Mouse (Mus musculus): ENCODE measurements at regions not wholly inside any gene's neighbourhood (a gene's known extent, or its start where the extent isn't known, plus 50 kb on each side); places are given as distances from the start of the nearest gene placed in this dataset.

DNA sequence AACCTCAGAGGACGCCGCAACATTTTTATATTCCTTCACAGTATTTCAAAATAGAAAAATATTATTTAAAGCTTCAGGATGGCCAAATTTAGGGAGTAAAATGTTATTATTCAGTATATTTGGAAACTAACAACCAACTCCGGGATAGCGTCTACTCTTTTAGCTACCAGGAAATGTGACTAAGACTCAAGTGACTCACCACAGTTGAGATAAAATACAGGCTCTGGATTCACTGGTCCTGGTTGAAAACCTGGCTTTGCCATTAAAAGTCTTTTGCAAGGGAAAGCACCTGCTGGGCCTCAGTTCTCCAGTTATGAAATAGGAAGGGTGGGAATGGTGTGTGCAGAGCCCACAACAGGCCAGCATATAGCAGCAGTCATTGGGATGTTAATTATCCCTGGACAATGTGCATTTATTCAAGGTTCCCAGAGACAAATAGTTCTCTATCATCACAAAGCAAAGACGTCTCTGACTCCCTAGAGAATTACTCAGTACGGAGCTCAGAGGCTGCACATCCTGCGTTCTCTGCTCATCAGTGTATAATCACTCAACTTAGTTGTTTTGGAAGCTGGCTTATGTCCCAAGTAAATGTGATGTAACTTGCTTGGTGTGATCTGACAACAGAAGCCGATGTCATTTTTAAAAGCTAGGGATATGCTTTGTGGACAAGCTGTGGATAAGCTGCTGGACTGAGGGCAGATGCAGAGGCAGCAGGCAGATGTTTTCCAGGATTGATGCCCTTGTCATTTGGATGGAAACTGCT, 73.9 kb upstream of the Kit start:
- DNase-seq (ENCODE audit: extremely low spot score in 1 of 2, low spot score in 2 of 2) = no peak
- intact Hi-C loops (cut with DNase I) = no loop called here

DNA sequence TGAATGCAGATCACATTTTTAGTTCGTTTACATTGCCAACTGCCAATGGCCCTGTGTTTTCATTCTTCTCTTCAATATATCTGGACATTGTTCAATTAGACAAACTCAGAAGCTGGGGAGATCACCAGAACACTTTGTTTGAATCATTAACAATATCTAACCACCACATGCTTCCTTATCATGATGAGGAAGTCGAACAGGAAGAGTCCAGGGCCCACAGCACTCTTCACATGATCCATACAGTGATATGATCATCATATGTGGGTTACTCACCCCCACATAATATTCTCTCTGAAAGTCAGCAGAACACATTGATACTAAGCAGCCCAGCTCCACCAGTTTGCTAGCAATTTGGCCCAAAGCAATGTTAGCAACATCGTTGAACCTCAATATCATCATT, 71.0 kb upstream of the Kit start:
- intact Hi-C loops (cut with DNase I) = no loop called here
- DNase-seq (ENCODE audit: extremely low spot score in 1 of 2, low spot score in 2 of 2) = no peak

DNA sequence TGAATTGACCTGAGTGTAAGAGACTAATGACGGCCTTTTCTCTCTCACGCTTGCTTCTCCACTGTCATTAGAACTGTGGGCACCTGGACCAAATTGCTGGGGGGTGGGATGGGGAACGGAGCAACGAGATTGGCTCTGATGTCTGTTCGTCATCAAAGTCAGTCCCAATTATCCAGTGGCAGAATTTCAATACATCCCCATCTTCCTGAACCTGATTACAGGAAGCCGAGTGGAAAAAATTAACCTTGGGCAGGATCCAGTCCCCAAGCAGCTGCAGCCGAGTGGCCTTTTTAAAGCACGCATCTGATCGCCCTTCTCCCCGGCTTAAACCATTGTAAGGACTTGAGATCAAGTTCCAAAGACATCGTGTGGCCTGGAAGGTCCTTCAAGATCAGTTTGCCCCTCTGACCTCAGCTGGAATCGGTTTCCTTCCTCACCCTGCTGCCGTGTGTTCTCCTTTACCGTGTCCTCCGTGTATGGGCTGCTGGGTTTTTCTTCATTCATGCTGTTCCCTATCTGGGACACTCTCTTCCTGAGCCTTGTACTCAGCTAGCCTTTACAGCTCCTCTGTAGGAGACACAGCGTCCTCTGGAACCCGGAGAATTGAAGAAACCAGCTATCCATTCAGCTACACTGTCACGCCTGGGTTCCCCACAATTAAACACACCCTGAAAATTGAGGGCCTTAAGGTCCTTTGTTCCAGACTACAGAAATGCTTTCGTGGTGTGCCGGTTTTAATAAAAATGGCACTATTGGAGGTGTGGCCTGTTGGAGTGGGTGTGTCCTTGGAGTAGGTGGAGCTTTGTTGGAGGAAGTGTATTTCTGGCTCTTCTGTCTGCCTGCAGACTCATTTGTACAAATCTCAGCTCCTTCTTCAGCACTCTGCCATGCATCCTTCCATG, 61.9 kb upstream of the Kit start:
- intact Hi-C loops (cut with DNase I) = no loop called here
- no peak for DNase-seq (ENCODE audit: extremely low spot score in 1 of 2, low spot score in 2 of 2)

DNA sequence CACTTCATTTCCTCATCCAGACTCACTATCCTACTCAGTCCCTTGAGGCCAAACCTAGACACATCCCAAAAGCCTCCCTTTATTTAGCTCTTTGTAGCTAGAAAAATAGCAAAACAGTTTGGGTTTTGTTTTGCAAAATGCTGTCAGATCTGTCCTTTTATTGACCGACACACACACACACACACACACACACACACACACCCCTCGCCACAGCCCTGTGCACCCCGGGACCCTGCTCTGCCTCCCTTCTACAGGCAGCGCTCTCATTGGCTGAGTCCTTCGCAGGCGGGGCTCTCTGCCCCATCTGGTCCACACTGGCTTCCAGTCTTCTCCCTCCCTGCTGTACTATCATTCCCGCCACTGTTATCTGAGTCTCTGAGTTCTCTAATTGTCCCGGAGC, 56.5 kb upstream of the Kit start:
- no peak for DNase-seq (ENCODE audit: extremely low spot score in 1 of 2, low spot score in 2 of 2)
- intact Hi-C loops (cut with DNase I) = no loop called here

DNA sequence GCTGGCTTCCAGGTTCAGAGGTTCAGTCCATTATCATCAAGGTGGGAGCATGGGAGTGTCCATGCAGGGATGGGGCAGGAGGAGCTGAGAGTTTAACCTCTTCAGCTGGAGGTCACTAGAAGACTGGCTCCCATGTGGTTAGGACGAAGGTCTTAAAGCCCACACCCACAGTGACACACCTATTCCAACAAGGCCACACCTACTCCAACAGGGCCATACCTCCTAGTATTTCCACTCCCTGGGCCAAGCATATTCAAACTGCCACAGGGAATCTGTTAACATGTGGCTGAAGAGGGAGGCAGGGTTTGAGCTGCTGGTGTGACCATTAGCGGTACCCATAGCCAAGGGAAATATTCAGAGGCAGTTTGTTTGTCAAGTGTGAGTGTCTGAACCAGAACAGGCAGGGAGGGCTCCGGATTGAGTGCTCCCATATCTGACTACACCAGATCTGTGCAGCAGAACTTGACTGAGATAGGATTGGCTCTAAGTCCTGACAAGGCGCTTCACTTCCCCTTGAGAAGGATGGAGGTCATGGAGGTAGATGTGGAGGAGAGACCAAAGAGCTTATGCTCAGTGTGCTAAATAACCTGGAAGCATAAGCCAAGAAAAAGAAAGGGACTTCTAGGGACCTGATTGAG, 51.6 kb upstream of the Kit start:
- intact Hi-C loops (cut with DNase I) = no loop called here
- no peak for DNase-seq (ENCODE audit: extremely low spot score in 1 of 2, low spot score in 2 of 2)
